ENCODE assay signal across 8 mouse cellular contexts in genomic region chr6:4506106-4506505, GRCm38 (mm10). TPM values are rescaled to one million over a fixed set of nuclear protein-coding genes. Genes with fewer than 3 reads are reported as not detected.
DNase-seq lines count a peak whose midpoint lies in the region; ATAC-seq and TF ChIP-seq lines count a peak whose summit lies in the region.

No protein-coding gene starts in this region.

- ATAC-seq in forebrain, embryonic 15.5 days (replicated peaks): no peak
- ATAC-seq in kidney, postnatal 0 days (replicated peaks; ENCODE audit: low FRiP score, low read depth): no peak

- H3K4me1 ChIP-seq in forebrain, embryonic 15.5 days: peaks cover 7% of the 10 kb centered on the region
- H3K4me1 ChIP-seq in kidney, postnatal 0 days (replicated peaks; ENCODE audit: insufficient read depth, low read length): no peaks in the 10 kb centered on the region

- H3K4me2 ChIP-seq in forebrain, embryonic 15.5 days (replicated peaks): peak overlapping the region; percentile 65; the same call in 1 of the 2 replicates
- H3K4me2 ChIP-seq in kidney, postnatal 0 days (ENCODE audit: low read length): peak overlapping the region; percentile 63

- WGBS in forebrain, embryonic 15.5 days: 14% methylated on average over 11 of the region's 11 CpGs
- 7% methylated on average over 11 of the region's 11 CpGs for WGBS in kidney, postnatal 0 days

- H3K9me3 ChIP-seq in forebrain, embryonic 15.5 days: no peaks in the 10 kb centered on the region
- no peaks in the 10 kb centered on the region for H3K9me3 ChIP-seq in kidney, postnatal 0 days (replicated peaks; ENCODE audit: low read length)

- no peak for DNase-seq in gastrocnemius, adult 2 months
- DNase-seq in gastrocnemius, postnatal 14 days: no peak
- peak; percentile 90 for DNase-seq in kidney, postnatal 0 days (ENCODE audit: low spot score)
- peak; percentile 79 for DNase-seq in mesoderm, embryonic 11.5 days (ENCODE audit: low read depth, low spot score)
- DNase-seq in urinary bladder, postnatal 10 days (ENCODE audit: low spot score): no peak
- no peak for DNase-seq in right cerebral cortex, postnatal 4 days
- no peak for DNase-seq in gastrocnemius, postnatal 10 days

- peak overlapping the region; percentile 89 for H3K27ac ChIP-seq in gastrocnemius, adult 2 months
- no peak overlapping the region for H3K27ac ChIP-seq in forebrain, embryonic 15.5 days (replicated peaks)
- peak overlapping the region; percentile 58 for H3K27ac ChIP-seq in kidney, postnatal 0 days

- H3K4me3 ChIP-seq in gastrocnemius, adult 2 months: peak overlapping the region; percentile 77
- H3K4me3 ChIP-seq in forebrain, embryonic 15.5 days: no peak overlapping the region
- H3K4me3 ChIP-seq in kidney, postnatal 0 days (replicated peaks; ENCODE audit: low read depth, low read length): peak overlapping the region; percentile 41

- no peak overlapping the region for H3K9ac ChIP-seq in forebrain, embryonic 15.5 days (replicated peaks)
- H3K9ac ChIP-seq in kidney, postnatal 0 days (ENCODE audit: low read depth, low read length): peak overlapping the region; percentile 48

- TF ChIP-seq CTCF in gastrocnemius, adult 2 months (IDR thresholded peaks at IDR 0.05): peak; percentile 65
- TF ChIP-seq CTCF in kidney, postnatal 0 days (IDR thresholded peaks at IDR 0.05; ENCODE audit: low read depth): peak; percentile 62

- peaks cover 6% of the 10 kb centered on the region for H3K27me3 ChIP-seq in forebrain, embryonic 15.5 days
- H3K27me3 ChIP-seq in kidney, postnatal 0 days (ENCODE audit: insufficient read depth, low read length): no peaks in the 10 kb centered on the region

- H3K36me3 ChIP-seq in forebrain, embryonic 15.5 days: no peaks in the 10 kb centered on the region
- no peaks in the 10 kb centered on the region for H3K36me3 ChIP-seq in kidney, postnatal 0 days (ENCODE audit: insufficient read depth, low read length)

- intact Hi-C loops in gastrocnemius, adult 2 months (cut with DNase I): loop anchor here (5.0 kb wide), 1 partner anchor 94 kb away; no protein-coding TSS in a partner anchor
- intact Hi-C loops in gastrocnemius, postnatal 14 days (cut with DNase I; ENCODE audit: low total_unique reads): no loop called here

RNA-seq across cellular contexts. Expression of gene Col1a2, which starts 1.5 kb away (rescaled TPM):
- 100 to 1,000 TPM; 127 to 394 TPM for total RNA-seq in gastrocnemius, adult 2 months (2021)
- total RNA-seq in gastrocnemius, postnatal 14 days (2021): 1,000 to 10,000 TPM; 2,080 to 2,296 TPM
- polyA plus RNA-seq in forebrain, embryonic 15.5 days (2015; fragmentation: Nextera tagmentation; extraction: Ambion mirVana): 38.6 and 40.4 TPM in 2 replicates
- polyA plus RNA-seq in kidney, postnatal 0 days (2015; fragmentation: Nextera tagmentation; extraction: Ambion mirVana): 306 and 344 TPM in 2 replicates
- total RNA-seq in gastrocnemius, postnatal 10 days (2021): 1,000 to 10,000 TPM; 2,936 to 4,479 TPM

Comparison
In these comparisons a context has a peak if more than half of its experiments do, and no peak if none do; other contexts are left out.
1. RNA of gene Col1a2, which starts 1.5 kb away (total RNA-seq): 2,936 to 4,479 TPM in gastrocnemius, postnatal 10 days and 2,080 to 2,296 TPM in gastrocnemius, postnatal 14 days; 127 to 394 TPM in gastrocnemius, adult 2 months; every median in the first group is over 4 times any median in the second.
2. DNase-seq: peak in kidney, postnatal 0 days (single experiment) and mesoderm, embryonic 11.5 days (single experiment); none in gastrocnemius, adult 2 months (single experiment), gastrocnemius, postnatal 14 days (single experiment), urinary bladder, postnatal 10 days (single experiment), right cerebral cortex, postnatal 4 days (single experiment) and gastrocnemius, postnatal 10 days (single experiment).